Mouse (Mus musculus) lung, postnatal 0 days (tissue): Measurements from ENCODE around the gene Mpst. TPM values are rescaled to one million over a fixed set of nuclear protein-coding genes. Genes with fewer than 3 reads are reported as not detected.

ENCODE experiments used
- ATAC-seq: fragments of 200-750 bp; cut with Nextera tagmentation; 2 replicates; pipeline ENCODE4 v1.8.0; 2017; ENCODE audit warnings: moderate library complexity
- DNase-seq: peaks from one replicate; pipeline ENCODE4 v3.0.0-alpha.2; 2016; ENCODE audit warnings: low spot score
- H3K27ac ChIP-seq: fragments of 300-500 bp; sonication (generic); 2 replicates; pipeline ENCODE4 v1.5.1; 2014; ENCODE audit warnings: antibody characterized with exemption, mild to moderate bottlenecking, low read length, mixed read lengths
- H3K27me3 ChIP-seq: fragments of 300-500 bp; sonication (generic); replicated peaks from 2 replicates; pipeline ENCODE4 v1.6.1; 2014; ENCODE audit warnings: low read length, mixed read lengths; ENCODE audit not compliant: insufficient read depth
- H3K36me3 ChIP-seq: fragments of 300-500 bp; sonication (generic); 2 replicates; pipeline ENCODE4 v1.6.1; 2014; ENCODE audit warnings: low read length, mixed read lengths; ENCODE audit not compliant: insufficient read depth
- H3K4me1 ChIP-seq: fragments of 300-500 bp; sonication (generic); 2 replicates; pipeline ENCODE4 v1.6.1; 2014; ENCODE audit warnings: antibody characterized with exemption, low read depth, low read length, mixed read lengths; ENCODE audit not compliant: insufficient read depth
- H3K4me2 ChIP-seq: fragments of 300-500 bp; sonication (generic); replicated peaks from 2 replicates; pipeline ENCODE4 v1.6.1; 2014; ENCODE audit warnings: low read depth, mild to moderate bottlenecking, low read length, moderate library complexity, mixed read lengths
- H3K4me3 ChIP-seq: fragments of 300-500 bp; sonication (generic); 2 replicates; pipeline ENCODE4 v1.5.1; 2014; ENCODE audit warnings: low read depth, low read length
- H3K9ac ChIP-seq: fragments of 300-500 bp; sonication (generic); replicated peaks from 2 replicates; pipeline ENCODE4 v1.6.1; 2014; ENCODE audit warnings: low read depth, mild to moderate bottlenecking
- H3K9me3 ChIP-seq: fragments of 300-500 bp; sonication (generic); 2 replicates; pipeline ENCODE4 v1.6.1; 2016; ENCODE audit warnings: low read length, mixed read lengths
- CTCF ChIP-seq: IDR thresholded peaks from 2 replicates; pipeline ENCODE4 v1.5.1; 2016; ENCODE audit warnings: antibody characterized with exemption, mild to moderate bottlenecking
- EP300 ChIP-seq: IDR thresholded peaks from 2 replicates; pipeline ENCODE4 v1.6.1; 2016; ENCODE audit warnings: antibody characterized with exemption, mild to moderate bottlenecking, control low read depth
- WGBS: fragments of 180-500 bp; shearing (Covaris S2); extraction: QIAGEN DNeasy Blood & Tissue Kit; methylation state at CpG from one replicate; pipeline ENCODE4 v1.1.7; 2014; 5-methylcytosine and 5-hydroxymethylcytosine counted together
- polyA plus RNA-seq: library from polyadenylated mRNA; unstranded; fragments of >200 nt; fragmentation: Nextera tagmentation; extraction: Ambion mirVana; gene quantifications from 2 replicates; pipeline ENCODE4 v1.2.1, GENCODE M21; 2015

Gene Mpst
- polyA plus RNA-seq, 1 experiment from 2014 or later = 4.1 TPM

DNA sequence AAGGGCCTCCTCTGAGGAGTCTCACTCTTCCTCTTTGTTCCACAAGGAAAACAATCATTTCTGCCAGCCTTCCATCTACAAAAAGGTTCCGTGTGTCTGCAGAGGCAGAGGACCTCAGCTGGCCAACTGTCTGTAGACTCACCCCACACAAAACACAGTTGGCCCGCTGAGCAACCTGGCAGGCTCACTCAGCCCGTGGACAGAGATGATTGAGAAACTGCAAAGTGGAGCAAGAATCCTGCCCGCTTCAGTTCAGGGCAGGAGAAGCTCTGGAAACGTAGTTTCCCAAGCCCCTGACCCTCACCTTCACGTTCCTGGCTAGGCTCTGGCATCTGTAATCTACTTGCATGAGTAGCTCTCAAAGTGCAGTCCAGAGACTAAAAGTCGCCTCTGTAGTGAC lies 40.9 kb downstream of the Mpst start:
- TF ChIP-seq CTCF (no peak), EP300 (no peak)
- no peak overlapping the region for H3K4me2 ChIP-seq
- no peak overlapping the region for H3K4me3 ChIP-seq
- no peaks in the 10 kb centered on the region for H3K4me1 ChIP-seq
- no peaks in the 10 kb centered on the region for H3K27me3 ChIP-seq
- H3K27ac ChIP-seq = no peak overlapping the region
- ATAC-seq (no peak), DNase-seq (peak; percentile 41)
- H3K9ac ChIP-seq = no peak overlapping the region
- H3K9me3 ChIP-seq = no peaks in the 10 kb centered on the region
- WGBS = 21% methylated on average over 7 of the region's 7 CpGs
- H3K36me3 ChIP-seq = no peaks in the 10 kb centered on the region

DNA sequence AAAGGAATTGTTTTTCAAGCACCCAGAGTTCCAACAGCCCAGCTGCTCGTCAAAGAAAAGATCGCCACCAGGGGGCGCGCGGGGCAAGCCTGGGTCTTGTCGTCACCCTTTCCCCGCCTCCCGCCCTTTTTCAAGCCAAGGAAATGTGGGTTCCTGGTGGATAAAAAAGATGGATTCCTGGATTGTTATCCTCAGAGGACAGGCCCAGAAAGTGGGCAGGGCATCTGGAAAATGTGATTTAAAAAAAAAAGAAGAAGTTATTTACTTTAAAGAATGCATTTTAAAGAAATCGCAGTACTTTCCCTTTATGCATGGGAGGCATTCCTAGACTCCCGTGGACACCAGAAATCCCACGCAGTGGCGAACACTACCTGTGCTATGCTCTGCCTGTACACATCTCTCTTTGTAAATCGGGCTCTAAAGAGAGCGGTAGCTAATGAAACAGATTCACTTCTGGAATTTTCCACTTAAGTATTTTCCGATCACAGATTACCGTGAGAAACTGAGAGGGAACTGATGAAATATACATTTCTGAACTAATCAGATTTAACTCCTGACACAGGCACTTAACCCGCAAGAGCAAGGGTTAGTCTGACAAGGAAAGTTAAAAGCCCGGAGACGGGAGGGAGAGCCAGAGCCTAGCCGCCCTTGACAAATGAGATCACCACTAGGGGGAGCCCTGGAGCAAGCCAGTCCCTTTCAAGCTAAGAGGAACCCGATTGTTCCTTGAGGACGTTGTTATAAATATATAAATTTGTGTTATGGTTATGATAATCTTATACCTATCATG lies 41.7 kb downstream of the Mpst start:
- DNase-seq (peak; percentile 96), ATAC-seq (peak; percentile 82)
- Histone ChIP-seq H3K9me3 (no peaks in the 10 kb centered on the region), H3K27ac (peak overlapping the region; percentile 76), H3K4me3 (peak overlapping the region; percentile 43), H3K4me1 (no peaks in the 10 kb centered on the region), H3K9ac (peak overlapping the region; percentile 54; the same call in 1 of the 2 replicates), H3K4me2 (peak overlapping the region; percentile 73), H3K36me3 (no peaks in the 10 kb centered on the region), H3K27me3 (no peaks in the 10 kb centered on the region)
- under 1% methylated on average over 22 of the region's 22 CpGs for WGBS
- TF ChIP-seq EP300 = peak; percentile 58
- peak; percentile 95 for TF ChIP-seq CTCF

DNA sequence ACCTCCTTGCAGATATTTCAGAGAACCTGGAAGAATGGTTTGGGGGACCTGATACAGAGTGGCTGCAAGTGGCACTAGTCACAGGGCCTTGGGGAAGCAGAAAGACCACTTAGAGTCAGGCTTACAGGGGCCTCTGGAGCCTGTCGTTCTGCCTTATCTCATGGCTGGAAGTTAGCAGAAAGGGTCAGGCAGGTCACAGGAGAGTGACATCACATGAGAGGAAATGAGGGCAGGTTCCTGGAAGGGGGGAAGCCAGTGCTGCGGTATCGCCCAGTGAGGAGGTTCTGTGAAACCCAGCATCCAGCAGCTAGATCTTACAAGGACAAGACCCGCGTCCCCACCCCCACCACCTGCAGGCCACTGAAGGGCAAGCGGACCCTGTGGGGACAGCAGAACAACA lies 42.9 kb downstream of the Mpst start:
- 56% methylated on average over 6 of the region's 6 CpGs for WGBS
- Histone ChIP-seq H3K9ac (no peak overlapping the region), H3K4me3 (no peak overlapping the region), H3K4me2 (no peak overlapping the region), H3K27me3 (no peaks in the 10 kb centered on the region), H3K9me3 (no peaks in the 10 kb centered on the region), H3K36me3 (no peaks in the 10 kb centered on the region), H3K4me1 (no peaks in the 10 kb centered on the region), H3K27ac (no peak overlapping the region)
- TF ChIP-seq EP300 (no peak), CTCF (no peak)
- DNase-seq = no peak
- ATAC-seq = no peak

DNA sequence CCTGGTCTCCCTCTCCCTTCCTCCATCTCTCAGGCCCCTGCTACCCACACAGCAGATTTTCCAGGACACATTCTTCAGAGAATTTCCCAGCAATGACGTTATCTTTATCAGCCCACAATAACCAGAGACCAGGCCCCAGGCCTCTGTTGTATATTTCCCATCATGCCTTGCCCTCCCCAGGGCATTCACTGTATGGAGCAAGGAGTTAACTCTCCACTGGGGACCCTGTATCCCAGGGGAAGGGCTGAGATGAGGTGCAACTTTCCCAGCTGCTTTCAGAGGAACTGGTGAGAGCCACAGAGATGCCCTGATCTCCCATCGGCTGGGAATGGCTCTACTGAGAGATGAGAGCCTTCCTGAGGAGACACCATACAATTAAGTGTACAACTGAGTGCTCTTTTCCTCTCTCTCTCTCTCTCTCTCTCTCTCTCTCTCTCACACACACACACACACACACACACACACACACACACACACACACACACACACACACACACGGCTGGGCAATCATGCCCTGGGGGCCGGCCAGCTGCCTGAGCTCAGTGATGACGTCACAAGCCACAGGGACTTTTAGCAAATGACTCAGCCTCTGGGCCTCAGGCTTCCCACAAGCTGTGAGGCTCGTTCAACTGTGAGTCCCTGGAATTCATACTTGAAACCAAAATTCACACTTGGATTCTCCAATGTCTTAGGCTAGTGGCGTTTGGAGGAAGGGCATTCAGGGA lies 43.6 kb downstream of the Mpst start:
- TF ChIP-seq EP300 = no peak
- no peak for TF ChIP-seq CTCF
- H3K4me3 ChIP-seq = no peak overlapping the region
- 26% methylated on average over 7 of the region's 7 CpGs for WGBS
- H3K27me3 ChIP-seq = no peaks in the 10 kb centered on the region
- no peak overlapping the region for H3K9ac ChIP-seq
- H3K36me3 ChIP-seq = no peaks in the 10 kb centered on the region
- ATAC-seq (0 out of 2 replicates have a peak, but pooled peaks have one; percentile 22), DNase-seq (peak; percentile 75)
- H3K4me2 ChIP-seq = no peak overlapping the region
- H3K9me3 ChIP-seq = no peaks in the 10 kb centered on the region
- H3K27ac ChIP-seq = no peak overlapping the region
- no peaks in the 10 kb centered on the region for H3K4me1 ChIP-seq

DNA sequence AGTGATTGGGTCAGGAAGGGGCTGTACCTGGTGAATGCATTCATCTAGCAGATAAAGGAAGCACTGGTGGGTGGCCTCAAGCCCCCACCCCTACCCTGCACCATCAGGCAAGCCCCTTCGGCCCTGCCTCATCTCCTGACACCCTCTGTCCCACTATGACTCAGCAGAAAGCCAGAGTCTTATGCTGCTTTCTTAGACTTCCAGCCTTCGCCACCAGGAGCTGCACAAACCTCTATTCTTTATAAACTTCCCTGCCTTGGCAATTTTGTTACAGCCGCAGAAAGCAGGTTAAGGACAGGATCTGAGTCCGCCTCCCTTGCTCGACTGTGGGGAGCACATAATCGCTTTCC lies 44.2 kb downstream of the Mpst start:
- ATAC-seq (no peak), DNase-seq (no peak)
- H3K4me3 ChIP-seq = no peak overlapping the region
- no peaks in the 10 kb centered on the region for H3K9me3 ChIP-seq
- no peak overlapping the region for H3K4me2 ChIP-seq
- H3K27me3 ChIP-seq = no peaks in the 10 kb centered on the region
- H3K36me3 ChIP-seq = no peaks in the 10 kb centered on the region
- H3K9ac ChIP-seq = no peak overlapping the region
- no peak overlapping the region for H3K27ac ChIP-seq
- H3K4me1 ChIP-seq = no peaks in the 10 kb centered on the region
- 77% methylated on average over 6 of the region's 6 CpGs for WGBS
- TF ChIP-seq EP300 = no peak
- peak; percentile 12 for TF ChIP-seq CTCF

DNA sequence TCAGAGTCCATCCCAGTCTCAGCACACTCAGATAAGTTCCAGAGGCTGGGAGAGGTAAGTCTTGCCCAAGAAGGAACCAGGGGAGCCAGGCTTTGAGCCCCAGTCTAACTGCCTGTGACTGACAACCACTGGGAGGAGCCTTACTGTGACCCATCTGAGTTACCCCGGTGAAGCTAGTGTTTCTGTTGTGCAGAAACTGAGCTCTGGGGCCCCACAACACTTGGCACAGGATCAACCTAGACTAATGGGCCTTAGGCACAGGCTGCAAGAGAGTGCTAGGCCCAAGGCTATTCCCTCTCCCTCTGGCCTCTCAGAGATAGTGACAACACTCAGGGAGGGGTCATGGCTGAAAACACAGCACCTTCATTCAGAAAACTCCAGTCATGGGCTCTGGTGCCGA lies 45.0 kb downstream of the Mpst start:
- no peak for ATAC-seq
- H3K9ac ChIP-seq = no peak overlapping the region
- H3K4me1 ChIP-seq = no peaks in the 10 kb centered on the region
- no peaks in the 10 kb centered on the region for H3K36me3 ChIP-seq
- no peak overlapping the region for H3K4me3 ChIP-seq
- TF ChIP-seq CTCF (no peak), EP300 (no peak)
- H3K27me3 ChIP-seq = no peaks in the 10 kb centered on the region
- no peak overlapping the region for H3K27ac ChIP-seq
- DNase-seq = no peak
- no peak overlapping the region for H3K4me2 ChIP-seq
- WGBS = 78% methylated on average over 2 of the region's 2 CpGs
- H3K9me3 ChIP-seq = no peaks in the 10 kb centered on the region
